Mouse (Mus musculus) erythroblast, embryonic 14.5 days (primary cell): Measurements from ENCODE around the gene Kcnj8. TPM values are rescaled to one million over a fixed set of nuclear protein-coding genes. Genes with fewer than 3 reads are reported as not detected.

Experiments used
- H3K27me3 ChIP-seq: 2 replicates; pipeline ENCODE4 v1.6.1; 2012; ENCODE audit warnings: inconsistent platforms; ENCODE audit not compliant: control insufficient read depth
- H3K36me3 ChIP-seq: 2 replicates; pipeline ENCODE4 v1.6.1; 2012; ENCODE audit warnings: mild to moderate bottlenecking, inconsistent platforms; ENCODE audit not compliant: control insufficient read depth
- H3K4me1 ChIP-seq: 2 replicates; pipeline ENCODE4 v1.6.1; 2012; ENCODE audit warnings: inconsistent platforms; ENCODE audit not compliant: control insufficient read depth
- H3K4me3 ChIP-seq: replicated peaks from 2 replicates; pipeline ENCODE3; 2012; ENCODE audit warnings: moderate library complexity, mild to moderate bottlenecking, inconsistent platforms
- H3K9me3 ChIP-seq: 2 replicates; pipeline ENCODE4 v1.6.1; 2012; ENCODE audit warnings: low read length, inconsistent platforms, mixed read lengths; ENCODE audit not compliant: control insufficient read depth
- GATA1 ChIP-seq: IDR thresholded peaks from 2 replicates; pipeline ENCODE4 v1.6.1; 2012; ENCODE audit warnings: low read length, inconsistent platforms, mixed read lengths
- TAL1 ChIP-seq: IDR thresholded peaks from 3 replicates; pipeline ENCODE4 v1.6.1; 2012; ENCODE audit warnings: low read length, inconsistent platforms, mixed read lengths
- polyA plus RNA-seq: library from polyadenylated mRNA; stranded (reverse); fragments of >175 nt; gene quantifications from 2 replicates; pipeline ENCODE4 v1.2.3, GENCODE M21; 2012

Gene Kcnj8
- polyA plus RNA-seq, 1 experiment = not detected

DNA sequence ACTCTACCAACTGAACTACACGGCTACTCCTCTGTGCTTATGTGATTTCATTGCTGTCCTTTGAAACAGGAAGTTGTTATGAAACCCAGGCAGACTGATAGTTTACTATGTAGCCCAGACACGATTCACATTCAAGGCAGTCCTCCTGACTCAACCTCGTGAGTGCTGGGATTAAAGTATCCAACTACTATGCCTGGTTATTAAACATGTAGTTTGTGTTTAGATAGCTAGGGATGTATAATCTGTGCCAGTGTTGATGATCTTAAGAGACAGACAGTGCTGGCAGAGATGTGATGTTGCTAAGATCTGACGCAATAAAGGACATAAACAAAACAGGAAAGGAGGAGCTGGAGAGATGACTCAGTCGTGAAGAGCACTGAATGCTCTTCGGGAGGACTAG, 1.5 kb upstream of the Kcnj8 start:
- Histone ChIP-seq H3K27me3 (peaks cover 44% of the 10 kb centered on the region), H3K36me3 (no peaks in the 10 kb centered on the region), H3K4me1 (no peaks in the 10 kb centered on the region), H3K4me3 (no peak overlapping the region), H3K9me3 (peaks cover 3% of the 10 kb centered on the region; the same call in 1 of the 2 replicates)
- no peak for TF ChIP-seq TAL1
- TF ChIP-seq GATA1 = no peak

DNA sequence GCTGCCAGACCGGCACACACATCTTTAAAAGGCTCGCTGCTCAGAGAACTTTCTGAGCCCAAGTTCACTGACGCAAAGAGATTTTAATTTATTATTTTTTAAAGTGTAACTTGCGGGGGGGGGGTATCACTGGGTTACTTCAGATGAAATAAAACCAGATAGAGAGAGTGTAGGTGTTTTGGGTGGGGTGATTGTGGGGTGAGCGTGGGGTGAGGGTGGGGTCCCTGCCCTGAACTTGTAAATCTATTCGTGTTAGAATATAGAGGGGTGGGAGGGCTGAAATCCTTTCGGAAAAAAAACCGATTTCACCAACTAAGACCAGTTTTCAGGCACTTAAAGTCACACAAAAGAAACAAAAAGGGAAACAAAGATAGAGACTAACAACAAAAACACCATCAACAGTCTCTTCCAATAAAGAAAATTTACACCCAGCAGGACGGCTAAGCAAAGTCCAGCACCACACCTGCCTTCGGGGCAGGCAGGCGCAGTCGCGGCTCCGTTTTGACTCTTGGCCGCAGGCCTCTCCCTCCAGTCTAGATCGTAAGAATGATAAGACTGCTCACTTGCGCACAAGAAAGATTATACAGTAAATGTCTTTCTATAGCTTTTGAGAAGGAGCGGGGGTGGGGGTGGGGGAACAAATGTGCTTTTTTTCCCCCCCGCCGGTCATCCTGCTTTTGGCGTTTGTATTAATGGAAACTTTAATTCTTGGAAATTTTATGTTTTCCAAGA, 381 bp upstream of the Kcnj8 start:
- Histone ChIP-seq H3K4me3 (no peak overlapping the region), H3K27me3 (peaks cover 44% of the 10 kb centered on the region), H3K36me3 (no peaks in the 10 kb centered on the region), H3K9me3 (peaks cover 3% of the 10 kb centered on the region; the same call in 1 of the 2 replicates), H3K4me1 (no peaks in the 10 kb centered on the region)
- TF ChIP-seq GATA1 = no peak
- no peak for TF ChIP-seq TAL1

GRCm38 (mm10) chr6:142570046-142570770, 1.2 kb downstream of the Kcnj8 start:
- Histone ChIP-seq H3K9me3 (peaks cover 6% of the 10 kb centered on the region; the same call in 1 of the 2 replicates), H3K4me1 (no peaks in the 10 kb centered on the region), H3K4me3 (no peak overlapping the region), H3K27me3 (peaks cover 44% of the 10 kb centered on the region), H3K36me3 (no peaks in the 10 kb centered on the region)
- TF ChIP-seq GATA1 (no peak), TAL1 (no peak)

- H3K36me3 ChIP-seq = no peaks in the 10 kb centered on the region
- peaks cover 44% of the 10 kb centered on the region for H3K27me3 ChIP-seq
- H3K4me3 ChIP-seq = no peak overlapping the region
- no peaks in the 10 kb centered on the region for H3K4me1 ChIP-seq
- TF ChIP-seq TAL1 = no peak
- H3K9me3 ChIP-seq = peaks cover 6% of the 10 kb centered on the region; the same call in 1 of the 2 replicates
Observed at GRCm38 (mm10) chr6:142568713-142569357, 2.6 kb downstream of the Kcnj8 start.

- no peak for TF ChIP-seq TAL1
- no peak for TF ChIP-seq GATA1
- peaks cover 6% of the 10 kb centered on the region; the same call in 1 of the 2 replicates for H3K9me3 ChIP-seq
- H3K4me3 ChIP-seq = no peak overlapping the region
- no peaks in the 10 kb centered on the region for H3K36me3 ChIP-seq
- peaks cover 37% of the 10 kb centered on the region for H3K27me3 ChIP-seq
- H3K4me1 ChIP-seq = no peaks in the 10 kb centered on the region
Observed at GRCm38 (mm10) chr6:142567452-142567851, 4.0 kb downstream of the Kcnj8 start.

DNA sequence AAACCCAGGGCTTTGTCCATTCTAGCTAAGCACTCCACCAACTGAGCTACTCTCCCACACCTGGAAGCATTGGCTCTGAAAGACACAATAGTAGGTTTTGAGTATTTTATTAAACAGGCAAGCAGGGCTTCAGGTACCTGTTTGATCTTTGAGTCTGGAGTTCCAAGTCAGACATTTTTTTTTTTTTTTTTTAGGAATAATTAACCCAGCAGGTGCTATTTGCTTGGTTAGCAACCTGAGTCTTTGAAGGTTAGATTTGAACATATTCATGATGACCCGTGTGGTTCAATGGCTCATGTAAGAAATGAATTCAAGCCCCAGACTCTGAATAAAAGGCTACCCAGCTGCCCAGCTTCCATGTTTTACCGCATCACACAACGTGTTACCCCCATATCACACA, 6.7 kb downstream of the Kcnj8 start:
- H3K4me3 ChIP-seq = no peak overlapping the region
- TF ChIP-seq TAL1 = no peak
- TF ChIP-seq GATA1 = no peak
- no peaks in the 10 kb centered on the region for H3K4me1 ChIP-seq
- peaks cover 10% of the 10 kb centered on the region for H3K27me3 ChIP-seq
- peaks cover 3% of the 10 kb centered on the region; the same call in 1 of the 2 replicates for H3K9me3 ChIP-seq
- H3K36me3 ChIP-seq = no peaks in the 10 kb centered on the region

GRCm38 (mm10) chr6:142561151-142561550, 10.3 kb downstream of the Kcnj8 start:
- Histone ChIP-seq H3K27me3 (no peaks in the 10 kb centered on the region), H3K4me3 (no peak overlapping the region), H3K36me3 (no peaks in the 10 kb centered on the region), H3K4me1 (no peaks in the 10 kb centered on the region), H3K9me3 (peaks cover 3% of the 10 kb centered on the region; the same call in 1 of the 2 replicates)
- TF ChIP-seq GATA1 (no peak), TAL1 (no peak)

DNA sequence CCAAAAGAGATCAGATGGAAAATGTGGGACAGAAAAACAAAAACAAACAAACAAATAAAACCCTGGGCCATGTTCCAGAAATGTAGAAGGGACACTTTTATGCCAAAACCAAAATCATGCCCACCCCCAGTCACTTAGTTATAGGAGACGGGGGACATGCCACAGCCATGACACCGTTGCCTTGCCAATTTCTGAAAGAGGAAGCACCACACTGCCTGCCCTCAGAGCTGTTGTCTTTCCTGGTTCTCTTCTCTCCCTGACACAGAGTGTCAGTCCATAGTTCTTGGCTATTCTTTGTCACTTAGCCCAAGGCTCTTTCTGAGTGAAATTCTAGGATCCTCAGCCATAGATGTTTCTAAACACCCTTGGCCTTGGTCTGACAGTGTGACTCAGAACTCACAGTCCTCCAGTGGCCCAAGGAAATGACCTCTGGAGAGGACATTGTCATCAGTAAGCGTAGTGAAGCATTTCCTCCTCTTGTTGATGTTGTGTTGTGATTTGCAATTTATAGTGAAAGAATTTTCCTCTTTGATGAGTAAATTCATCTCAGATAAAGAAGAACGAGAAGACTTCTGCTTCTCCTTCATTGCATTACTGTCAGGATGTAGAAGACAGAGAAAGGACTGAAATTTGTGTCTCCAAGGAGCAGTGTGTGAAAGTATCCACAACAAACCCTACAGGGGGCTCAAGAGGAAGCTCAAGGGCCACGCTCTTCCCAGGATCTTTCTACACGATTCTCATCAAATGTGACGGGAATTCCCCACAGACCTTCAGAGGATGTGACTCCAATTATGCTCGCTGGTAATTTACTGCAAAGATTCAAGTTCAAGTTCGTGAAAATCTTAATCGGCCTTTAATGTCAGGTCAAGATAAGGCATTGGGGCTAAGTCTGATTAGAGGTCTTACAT, 12.4 kb downstream of the Kcnj8 start:
- Histone ChIP-seq H3K9me3 (no peaks in the 10 kb centered on the region), H3K4me1 (no peaks in the 10 kb centered on the region), H3K36me3 (no peaks in the 10 kb centered on the region), H3K27me3 (no peaks in the 10 kb centered on the region), H3K4me3 (no peak overlapping the region)
- TF ChIP-seq TAL1 (no peak), GATA1 (no peak)
